Mouse (Mus musculus) left cerebral cortex, adult 18-20 months (tissue): ENCODE measurements at regions not wholly inside any gene's neighbourhood (a gene's known extent, or its start where the extent isn't known, plus 50 kb on each side); places are given as distances from the start of the nearest gene placed in this dataset.

Experiments
- DNase-seq, 2 experiments: peaks; one replicate each; pipeline ENCODE4 v3.0.0; 2021 to 2022; ENCODE audit warnings: low spot score in 2 of 2, mixed read lengths in 1 of 2

GRCm38 (mm10) chr12:12882931-12883553 lies 58.7 kb downstream of the Mycn start:
- DNase-seq: no peak

DNA sequence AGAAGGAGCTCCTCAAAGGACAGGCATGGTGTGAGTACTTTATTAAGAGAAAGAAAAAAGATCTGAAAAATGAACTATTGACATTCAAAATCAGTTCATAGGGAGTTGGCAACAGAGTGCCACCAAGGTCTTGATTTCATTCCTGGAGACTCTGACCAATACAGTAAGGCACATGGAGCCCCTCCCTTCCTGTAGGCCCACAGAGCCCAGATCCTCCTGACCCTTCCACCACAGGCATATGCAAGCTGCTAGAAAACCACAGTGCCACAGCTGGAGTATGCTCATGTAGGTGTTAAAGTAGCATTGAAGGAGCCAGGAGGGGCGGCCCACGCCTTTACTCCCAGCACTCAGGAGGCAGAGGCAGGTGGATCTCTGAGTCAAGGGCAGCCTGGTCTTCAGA lies 63.7 kb downstream of the Mycn start:
- DNase-seq: no peak

GRCm38 (mm10) chr12:12877539-12877938 lies 64.2 kb downstream of the Mycn start:
- DNase-seq: no peak

- no peak for DNase-seq
Measured at GRCm38 (mm10) chr12:12875976-12876745, 65.6 kb downstream of the Mycn start.

DNA sequence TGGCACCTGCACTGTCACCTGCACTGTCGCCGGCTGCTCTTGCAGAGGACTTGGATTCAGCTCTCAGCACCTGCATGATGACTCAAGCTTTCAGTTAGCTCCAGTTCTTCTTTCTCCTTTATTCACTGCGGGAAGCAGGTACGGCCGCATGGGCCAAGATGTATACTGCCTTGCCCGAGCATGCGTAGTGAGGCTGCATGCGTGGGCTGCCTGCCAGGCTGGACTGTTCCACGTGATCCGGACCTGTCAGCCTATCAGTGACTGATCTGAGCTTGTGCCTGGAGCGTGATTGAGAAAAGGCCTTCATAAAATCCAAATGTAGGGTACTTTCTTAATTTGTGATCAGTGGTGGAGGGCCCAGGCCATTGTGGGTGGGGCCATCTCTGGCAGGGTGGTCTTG lies 68.2 kb downstream of the Mycn start:
- no peak for DNase-seq

GRCm38 (mm10) chr12:12872974-12873373 lies 68.7 kb downstream of the Mycn start:
- DNase-seq: no peak

GRCm38 (mm10) chr12:12871272-12871671 lies 70.4 kb downstream of the Mycn start:
- peak; percentile 6 to 18 for DNase-seq

GRCm38 (mm10) chr12:12866590-12866989 lies 75.1 kb downstream of the Mycn start:
- no peak for DNase-seq

- DNase-seq: no peak
Measured at GRCm38 (mm10) chr12:12850681-12851080, 91.0 kb downstream of the Mycn start.

GRCm38 (mm10) chr12:12846716-12847115 lies 95.0 kb downstream of the Mycn start:
- no peak for DNase-seq

DNA sequence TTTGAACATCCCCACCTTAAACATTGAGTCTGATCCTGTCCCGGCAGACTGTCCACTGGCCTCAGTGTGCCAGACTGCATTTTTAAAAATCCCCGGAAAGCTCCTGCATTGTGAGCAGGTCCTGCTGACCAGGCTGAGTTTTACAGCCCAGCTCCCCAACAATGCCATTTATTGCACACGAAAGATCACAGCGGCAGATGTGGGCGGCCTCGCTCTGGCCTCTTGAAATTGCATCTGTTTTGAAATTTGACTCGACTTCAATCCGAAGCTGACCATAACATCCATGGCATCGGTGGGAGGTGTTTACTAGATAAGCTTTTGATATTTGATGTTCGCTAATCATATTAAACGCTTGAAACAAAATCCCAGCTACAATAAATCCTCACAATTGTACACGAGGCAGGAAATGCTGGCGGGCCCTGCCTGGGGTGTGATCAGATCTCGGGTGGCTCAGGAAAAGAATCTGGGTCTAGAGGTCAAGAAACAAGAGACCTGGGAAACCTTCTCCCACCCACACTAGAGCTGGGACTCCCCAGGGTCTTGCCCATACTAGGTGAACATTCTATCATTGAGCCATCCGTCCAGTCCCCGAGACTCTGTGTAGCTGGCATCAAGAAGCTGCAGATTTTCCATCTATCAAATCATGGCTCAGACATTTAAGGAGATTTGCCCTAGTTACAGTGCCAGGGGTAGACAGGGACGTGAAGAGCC lies 99.3 kb downstream of the Mycn start:
- no peak for DNase-seq

- DNase-seq: no peak
Measured at GRCm38 (mm10) chr12:12841385-12842238, 100.1 kb downstream of the Mycn start.

DNA sequence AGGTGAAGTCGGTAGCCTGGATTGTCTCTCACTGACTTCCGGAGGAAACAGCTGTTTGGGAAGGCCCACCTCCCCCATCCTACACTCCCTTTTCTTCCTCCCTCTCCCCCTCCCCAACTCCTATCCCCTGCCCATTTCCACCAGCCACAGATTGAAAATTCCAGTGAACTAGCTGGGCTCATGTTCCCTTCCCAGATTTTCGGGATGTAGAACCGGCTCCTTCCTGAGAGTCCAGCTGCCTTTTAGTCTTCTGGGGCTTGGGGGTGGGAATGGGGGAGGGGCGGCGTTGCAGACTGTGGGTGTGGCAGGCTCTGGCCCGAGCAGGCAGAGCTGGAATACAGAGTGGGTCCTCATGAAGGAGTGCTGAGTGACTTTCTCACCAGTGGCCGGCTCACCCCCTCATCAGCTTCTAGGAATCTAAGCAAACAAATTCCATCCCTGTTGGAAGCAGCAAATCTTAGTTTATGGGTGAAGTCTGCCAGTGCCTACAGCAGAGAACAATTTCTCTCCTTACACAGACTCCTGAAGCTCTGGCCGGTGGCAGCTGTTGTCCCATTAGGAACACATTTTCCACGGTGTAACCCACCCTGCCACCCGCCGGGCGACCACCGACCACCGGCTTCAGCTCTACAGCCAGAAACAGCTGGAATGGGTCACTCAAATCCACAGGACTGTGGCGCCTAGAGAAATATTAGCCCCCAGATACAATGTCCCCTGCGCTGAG lies 100.9 kb downstream of the Mycn start:
- no peak for DNase-seq

GRCm38 (mm10) chr12:12837775-12838174 lies 103.9 kb downstream of the Mycn start:
- DNase-seq: no peak

DNA sequence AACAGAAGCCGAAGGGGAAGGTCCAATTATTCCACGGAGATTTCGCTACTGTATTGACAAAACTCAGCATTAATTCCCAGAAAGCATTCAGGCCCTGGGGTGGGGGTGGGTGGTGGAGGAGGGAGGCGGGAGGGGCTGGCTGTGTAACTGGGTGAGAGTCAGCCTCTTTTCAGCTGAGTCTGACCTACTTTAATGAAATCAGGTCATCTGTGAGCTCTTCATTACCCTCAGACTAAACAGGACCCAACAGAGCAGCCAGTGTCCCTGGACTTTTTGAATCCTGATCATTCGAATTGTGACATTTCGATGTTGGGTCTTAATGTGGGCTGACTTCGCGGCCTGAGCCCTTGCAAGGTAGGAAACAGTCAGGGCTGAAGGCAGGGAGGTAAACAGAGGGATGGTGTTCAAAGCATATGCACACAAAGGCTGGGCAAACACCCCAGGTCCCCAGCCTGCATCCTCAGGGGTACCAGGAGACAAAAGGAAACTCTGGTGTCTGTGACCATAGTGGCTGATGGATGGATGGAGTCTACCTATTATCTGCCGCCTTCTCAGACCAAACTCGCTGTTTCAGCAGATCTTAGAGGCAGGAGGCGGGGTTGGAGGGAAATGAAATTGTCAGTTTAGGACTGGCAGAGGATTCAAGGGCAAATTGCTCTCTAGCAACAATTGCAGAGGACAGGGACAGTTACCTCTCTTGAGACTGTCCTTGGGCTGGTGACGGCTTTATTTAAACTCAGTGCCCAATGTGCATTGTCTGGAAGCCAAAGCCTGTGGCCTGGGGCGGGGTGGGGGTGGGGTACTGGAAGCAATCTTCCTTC lies 113.7 kb downstream of the Mycn start:
- no peak for DNase-seq

GRCm38 (mm10) chr12:12827379-12827778 lies 114.3 kb downstream of the Mycn start:
- no peak for DNase-seq

DNA sequence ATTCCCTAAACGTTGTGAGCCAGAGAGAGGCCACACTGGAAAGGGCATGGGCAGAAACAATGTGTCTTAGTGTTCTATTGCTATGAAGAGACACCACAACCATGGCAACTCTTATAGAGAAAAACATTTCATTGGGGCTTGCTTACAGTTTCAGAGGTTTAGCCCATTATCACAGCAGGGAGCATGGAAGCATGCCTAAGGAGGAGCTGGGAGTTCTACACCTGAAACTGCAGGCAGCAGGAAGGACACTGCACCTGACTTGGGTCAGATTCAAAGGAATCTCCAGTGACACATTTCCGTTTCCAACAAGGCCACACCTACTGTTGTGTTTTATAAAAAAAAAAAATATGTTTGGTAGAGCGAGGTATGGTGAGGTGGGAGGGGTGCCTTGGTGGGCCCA lies 115.3 kb downstream of the Mycn start:
- DNase-seq: no peak

- DNase-seq: peak; percentile 29 to 53
Measured at GRCm38 (mm10) chr12:12825842-12826241, 115.9 kb downstream of the Mycn start.

- no peak for DNase-seq
Measured at GRCm38 (mm10) chr12:12821473-12821872, 120.2 kb downstream of the Mycn start.
